Mouse (Mus musculus) thymus, adult 18-20 months (tissue): ENCODE measurements around the gene Fam160a1.

Experiments
- DNase-seq, 2 experiments: peaks; one replicate each; pipeline ENCODE4 v3.0.0; 2022; ENCODE audit warnings: mixed read lengths in 2 of 2

Gene Fam160a1

DNA sequence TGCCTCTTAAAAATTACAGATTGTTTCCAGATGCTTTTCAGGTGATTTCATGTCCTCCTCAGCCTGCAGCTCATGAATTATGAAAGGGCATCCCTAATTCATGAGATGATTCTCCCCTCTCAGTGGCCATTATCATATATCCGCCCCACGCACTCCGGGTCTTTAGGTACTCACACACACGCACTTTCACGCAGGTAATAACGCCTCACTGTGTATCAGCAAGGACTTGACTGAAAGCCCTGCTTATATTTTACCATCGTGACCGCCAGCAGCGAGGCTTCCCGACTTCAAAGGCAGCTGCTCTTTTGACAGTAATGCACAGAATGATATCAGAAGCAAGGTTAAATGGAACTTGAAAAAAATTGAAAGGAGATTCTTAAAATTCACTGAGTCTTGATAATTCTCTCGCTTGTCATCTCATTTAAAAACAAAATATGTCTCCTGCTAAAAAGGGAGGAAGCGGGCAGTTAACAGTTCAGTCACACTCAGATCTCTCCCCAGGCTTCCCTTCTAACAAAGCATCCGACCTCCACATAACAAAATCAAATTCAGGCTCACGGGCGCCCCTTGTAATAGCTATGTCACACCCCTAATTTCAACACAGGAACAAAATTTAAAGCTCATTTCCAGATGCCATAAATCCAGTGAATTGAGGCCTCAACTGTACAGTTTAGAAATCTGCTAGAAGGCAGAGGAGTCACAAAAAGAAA lies 3.9 kb upstream of the Fam160a1 start:
- DNase-seq, result no peak

DNA sequence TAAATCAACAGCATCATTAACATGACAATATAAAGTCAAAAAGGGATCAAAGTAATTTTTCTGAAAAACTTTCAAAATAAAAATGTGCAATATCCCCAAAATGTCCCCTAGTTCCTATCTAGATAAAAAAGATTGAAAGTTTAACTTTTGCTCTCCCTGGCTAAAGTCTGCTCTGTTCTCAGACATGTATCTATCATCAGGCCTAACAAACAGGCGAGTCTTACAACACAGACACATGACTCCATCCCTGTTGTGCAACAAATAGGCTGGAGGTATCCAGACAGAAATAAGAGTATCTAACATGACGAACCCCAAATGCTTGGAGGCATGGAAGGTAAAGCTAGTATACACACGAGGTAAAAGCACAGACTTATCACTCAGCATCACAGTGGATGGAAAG lies 2.2 kb upstream of the Fam160a1 start:
- no peak for DNase-seq

GRCm38 (mm10) chr3:85814241-85814640 lies 2.9 kb downstream of the Fam160a1 start:
- DNase-seq, result no peak

DNA sequence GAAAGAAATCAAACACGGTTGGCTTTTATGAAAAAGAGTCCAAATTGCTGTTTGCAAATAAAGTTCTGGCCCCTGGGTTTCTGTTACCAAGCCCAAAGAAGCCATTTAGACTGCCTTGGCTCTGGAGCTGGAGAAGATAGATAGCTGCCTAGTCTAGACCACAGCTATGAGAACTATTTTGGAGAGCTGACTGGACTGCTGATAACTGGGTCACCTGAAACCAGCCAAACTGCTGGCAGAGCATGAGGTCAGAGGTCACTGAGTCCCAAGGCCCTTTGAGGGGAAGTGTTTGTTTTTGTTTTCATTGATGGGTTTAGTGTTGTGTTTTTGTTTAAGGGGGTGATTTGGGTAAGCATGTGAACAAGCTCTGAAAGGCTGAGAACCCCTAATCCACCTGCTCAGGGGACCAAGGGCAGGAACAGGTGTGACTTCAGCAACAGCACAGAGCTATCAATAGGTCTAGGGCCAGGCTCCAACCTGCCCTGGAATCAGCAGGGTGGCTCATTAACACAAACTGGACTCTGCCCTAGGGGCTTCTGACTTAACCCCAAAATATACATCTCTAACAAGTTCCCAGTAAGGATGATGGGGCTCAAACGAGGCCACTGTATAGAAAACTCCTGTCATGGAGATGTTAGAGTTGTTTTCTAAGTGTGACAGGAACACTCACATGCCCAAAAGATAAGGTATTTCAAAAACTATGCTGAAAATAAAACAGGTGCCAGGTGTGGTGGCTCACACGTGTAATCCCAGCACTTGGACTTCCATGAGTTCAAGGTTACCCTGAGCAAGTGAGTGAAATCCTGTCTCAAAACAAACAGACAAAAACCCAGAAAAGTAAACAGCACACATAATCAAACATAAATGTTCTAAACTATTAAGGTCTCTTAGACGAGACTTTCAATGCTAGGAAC lies 3.7 kb downstream of the Fam160a1 start:
- no peak for DNase-seq

DNA sequence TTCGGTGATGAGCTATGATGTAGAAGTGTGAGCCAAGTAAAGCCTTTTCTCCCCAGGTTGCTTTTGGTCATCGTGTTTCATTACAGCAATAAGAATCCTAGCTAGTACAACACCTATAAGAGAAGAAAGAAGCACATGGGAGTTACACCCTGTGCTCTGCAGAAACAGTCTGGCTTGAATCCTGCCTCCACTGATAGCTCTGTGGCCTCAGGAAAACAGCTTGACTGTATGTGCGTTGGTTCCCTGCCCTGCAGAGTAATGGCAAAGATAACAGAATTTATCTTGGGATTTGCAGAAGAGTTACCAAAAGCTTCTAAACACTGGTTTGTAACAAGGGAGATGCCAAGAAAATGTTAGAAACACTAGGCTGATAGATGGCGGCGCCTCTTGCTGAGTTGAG lies 5.1 kb downstream of the Fam160a1 start:
- DNase-seq, result no peak

- DNase-seq, result no peak
These were observed 23.9 kb downstream of the Fam160a1 start for GRCm38 (mm10) chr3:85793166-85793565.

GRCm38 (mm10) chr3:85789748-85790147 lies 27.3 kb downstream of the Fam160a1 start:
- no peak for DNase-seq

DNA sequence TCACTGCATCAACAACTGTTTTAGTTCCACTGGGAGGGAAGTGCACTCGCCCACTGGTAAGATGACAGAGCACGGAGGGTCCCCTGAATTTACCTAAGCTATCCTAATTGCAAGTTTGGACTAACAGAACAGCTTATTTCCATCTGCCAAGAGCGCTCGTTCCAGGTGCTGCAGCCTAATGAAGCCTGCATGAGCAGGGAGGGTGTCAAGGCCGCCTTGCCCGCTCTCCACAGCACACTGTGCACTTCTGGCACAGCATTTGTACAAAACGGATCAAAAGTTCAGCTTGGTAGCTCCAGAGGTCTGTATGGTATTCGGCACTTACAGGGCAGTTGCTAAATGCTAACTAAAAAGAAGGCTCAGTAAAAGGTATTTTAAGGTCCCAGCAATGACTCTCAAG lies 30.6 kb downstream of the Fam160a1 start:
- DNase-seq, result no peak

DNA sequence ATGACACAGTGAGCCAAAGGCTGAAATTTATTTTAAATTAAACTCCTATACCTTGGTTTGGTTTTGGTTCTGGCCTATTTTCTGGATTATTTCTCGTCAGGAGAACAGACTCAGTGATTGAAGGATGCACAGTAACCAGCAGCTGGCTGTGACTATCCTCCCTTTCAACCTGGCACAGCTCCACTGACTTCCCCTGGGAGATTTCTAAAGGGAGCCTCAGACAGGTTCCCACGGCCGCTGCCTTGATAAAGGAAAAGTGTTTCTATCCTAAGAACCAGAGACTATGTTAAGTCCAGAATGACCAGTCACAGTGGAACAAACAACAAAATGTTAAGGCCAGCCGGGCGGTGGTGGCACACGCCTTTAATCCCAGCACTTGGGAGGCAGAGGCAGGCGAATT lies 36.2 kb downstream of the Fam160a1 start:
- DNase-seq, result no peak

- no peak for DNase-seq
These were observed 36.8 kb downstream of the Fam160a1 start for GRCm38 (mm10) chr3:85780332-85780731.

GRCm38 (mm10) chr3:85777841-85778240 lies 39.2 kb downstream of the Fam160a1 start:
- DNase-seq, result no peak

DNA sequence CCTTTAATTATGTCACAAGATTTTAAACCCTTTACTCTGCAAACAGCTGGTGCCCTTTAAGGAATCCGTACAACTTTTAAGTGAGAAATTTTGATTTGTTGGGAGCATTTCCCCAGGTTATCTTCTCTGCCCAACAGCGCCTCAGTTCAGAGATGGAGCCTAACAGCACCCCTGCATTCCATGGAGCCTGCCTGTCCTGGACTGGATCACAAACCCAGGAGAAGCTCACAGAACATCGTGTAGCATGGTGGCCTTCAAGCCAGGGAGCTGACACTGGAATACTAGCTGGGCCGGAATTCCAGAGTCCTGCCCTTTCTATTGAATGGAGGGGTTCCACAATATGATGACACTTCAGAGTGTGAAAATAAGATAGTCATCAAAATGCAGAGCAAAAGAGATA lies 39.7 kb downstream of the Fam160a1 start:
- no peak for DNase-seq

DNA sequence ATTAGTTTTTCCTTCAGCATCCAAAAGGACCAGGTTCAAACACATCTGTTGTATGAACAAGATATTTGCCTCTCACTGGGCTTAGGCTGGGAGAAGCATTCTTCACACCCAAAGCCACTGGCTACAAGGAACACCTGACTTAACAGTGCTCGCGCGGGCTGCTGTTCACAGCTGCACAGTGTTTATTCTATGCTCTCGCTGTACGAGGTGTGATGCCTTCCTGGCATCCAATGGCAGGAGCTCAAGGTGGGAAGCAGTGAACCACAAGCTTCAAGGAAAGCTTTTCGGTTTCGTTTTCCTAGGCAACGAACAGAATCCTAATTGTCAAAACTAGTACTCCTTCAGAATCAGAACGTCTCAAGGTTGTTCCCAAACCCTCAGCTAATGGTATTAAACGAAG lies 40.4 kb downstream of the Fam160a1 start:
- no peak for DNase-seq

GRCm38 (mm10) chr3:85776126-85776525 lies 41.0 kb downstream of the Fam160a1 start:
- DNase-seq, result no peak

- DNase-seq, result no peak
These were observed 43.2 kb downstream of the Fam160a1 start for GRCm38 (mm10) chr3:85773886-85774285.

DNA sequence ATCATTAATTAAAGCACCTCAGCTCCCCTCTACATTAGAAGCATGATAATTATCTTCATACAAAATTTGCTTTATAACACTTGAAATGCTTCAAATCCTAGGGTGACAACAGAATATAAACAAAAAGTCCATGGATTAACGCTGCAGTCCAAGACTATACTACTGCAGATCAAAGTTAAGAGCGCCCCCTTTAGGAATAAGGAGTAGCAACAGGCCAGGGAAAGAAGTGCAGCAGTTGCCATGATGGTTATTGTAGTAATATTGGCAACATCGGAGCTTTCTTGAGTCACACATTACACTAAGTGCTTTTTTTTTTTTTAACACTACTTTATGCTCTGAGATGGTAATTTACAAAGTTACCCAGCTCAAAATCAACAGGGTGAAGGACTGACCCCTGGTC lies 43.7 kb downstream of the Fam160a1 start:
- no peak for DNase-seq

GRCm38 (mm10) chr3:85764937-85765337 lies 52.2 kb downstream of the Fam160a1 start:
- no peak for DNase-seq

DNA sequence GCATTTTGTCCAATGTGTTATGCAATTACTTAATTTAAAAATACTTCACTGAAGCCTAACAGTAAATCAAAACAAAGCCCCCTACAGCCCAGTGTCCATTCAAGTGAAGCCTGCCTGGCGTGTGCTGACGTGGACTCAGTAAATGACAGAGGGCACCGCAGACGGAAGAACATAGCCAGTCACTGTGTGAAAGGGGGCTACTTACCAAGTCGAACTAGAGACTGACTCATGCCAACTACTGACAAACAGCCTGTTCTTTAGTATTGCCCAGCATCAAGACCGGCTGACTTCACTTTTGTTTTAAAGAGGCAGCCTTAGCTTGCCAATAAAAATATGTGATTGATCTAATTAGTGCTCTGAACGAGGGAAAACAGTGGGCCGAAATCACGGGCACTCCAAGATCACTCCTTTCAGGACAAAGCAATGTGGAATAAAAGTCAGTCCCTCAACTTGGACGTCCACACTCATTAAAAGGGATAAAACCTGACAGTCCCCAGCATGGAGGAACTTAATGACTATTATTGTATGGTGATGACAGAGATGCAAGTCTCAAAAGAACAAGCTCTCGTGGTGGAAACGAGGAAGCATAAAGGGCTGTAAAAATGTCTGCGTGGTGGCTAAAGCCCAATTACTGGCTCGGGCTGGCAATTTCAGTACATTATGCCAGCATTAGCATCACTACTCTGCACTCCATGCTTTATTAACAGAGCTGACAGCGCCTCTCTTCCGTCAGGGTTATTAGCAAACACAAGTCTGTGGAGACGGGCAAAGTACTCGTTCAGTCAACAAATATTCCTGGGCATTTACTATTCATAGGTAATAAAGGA lies 52.9 kb downstream of the Fam160a1 start:
- DNase-seq, result no peak

DNA sequence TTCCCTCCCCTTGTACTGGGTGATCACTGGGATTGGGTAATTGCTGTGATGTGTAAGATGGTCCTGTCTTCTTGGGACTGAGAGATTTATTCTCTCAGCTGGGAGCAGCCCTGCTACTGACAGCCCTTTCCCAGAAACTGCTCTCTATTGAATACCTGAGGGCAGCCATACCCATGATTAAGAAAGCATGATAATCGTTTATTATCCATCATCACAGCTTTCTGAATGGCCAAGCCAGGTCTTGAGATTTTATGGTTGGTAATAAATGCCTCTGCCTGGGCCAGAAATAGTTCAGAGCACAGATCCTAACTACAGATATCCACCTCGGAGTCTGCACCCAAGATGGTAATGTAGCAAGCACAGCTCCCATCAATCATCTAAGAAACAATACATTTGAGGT lies 59.1 kb downstream of the Fam160a1 start:
- no peak for DNase-seq

GRCm38 (mm10) chr3:85757435-85757834 lies 59.7 kb downstream of the Fam160a1 start:
- DNase-seq, result no peak

GRCm38 (mm10) chr3:85749348-85749747 lies 67.7 kb downstream of the Fam160a1 start:
- no peak for DNase-seq

DNA sequence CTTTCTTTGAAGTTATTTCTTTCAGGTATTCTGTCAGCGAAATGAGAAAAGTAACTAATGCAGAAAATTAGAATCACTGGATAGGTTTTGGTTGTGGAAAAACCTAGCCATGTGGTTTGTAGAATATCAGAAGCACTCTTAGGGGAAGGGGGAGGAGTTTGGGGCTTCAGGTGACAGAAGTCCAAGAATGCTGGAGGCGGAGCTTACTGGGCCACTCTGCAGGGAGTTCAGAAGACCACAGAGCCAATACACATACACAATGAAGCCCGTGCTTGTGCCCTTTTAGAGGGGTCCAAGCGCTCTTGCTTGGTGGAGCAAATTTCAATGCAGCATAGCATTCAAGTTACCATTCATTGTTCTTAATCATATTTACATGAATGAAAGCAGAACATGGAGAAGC lies 68.2 kb downstream of the Fam160a1 start:
- no peak for DNase-seq

- DNase-seq, result no peak
These were observed 71.0 kb downstream of the Fam160a1 start for GRCm38 (mm10) chr3:85746116-85746515.
